9 mouse cellular contexts compared by ENCODE assay signal in genomic region chr7:29247314-29247700, GRCm38 (mm10). TPM values are rescaled to one million over a fixed set of nuclear protein-coding genes. Genes with fewer than 3 reads are reported as not detected.
DNase-seq lines count a peak whose midpoint lies in the region; ATAC-seq and TF ChIP-seq lines count a peak whose summit lies in the region.
"Had no signal": no experiment of that assay in that cellular context is flagged by ENCODE, and none has a peak within 500 bp of the region (broad histone marks: within the 10 kb centered on the region; RNA-seq: fewer than 3 reads in every experiment).

No protein-coding gene starts in this region.

- H3K4me1 ChIP-seq in ES-Bruce4 (ENCODE audit: control insufficient read depth, insufficient read depth, low read length): no peaks in the 10 kb centered on the region
- H3K4me1 ChIP-seq in forebrain, embryonic 14.5 days (ENCODE audit: control insufficient read depth, insufficient read depth, low read length): no peaks in the 10 kb centered on the region

- DNase-seq in c-Kit-positive CD71-positive TER-119-negative erythroid progenitor cells, embryonic 14.5 days (ENCODE audit: low read depth): peak; percentile 69
- peak; percentile 60 for DNase-seq in forebrain, embryonic 14.5 days (ENCODE audit: low spot score)
- peak; percentile 86 to 94 for DNase-seq in heart, postnatal 36 days
- DNase-seq in layer of hippocampus, adult 8-10 months (ENCODE audit: low spot score in 2 of 2): peak; percentile 53 to 69
- DNase-seq in lung, postnatal 14 days: peak; percentile 89
- peak; percentile 44 for DNase-seq in retina, adult 2 months (ENCODE audit: low read depth, low spot score)
- peak; percentile 96 for DNase-seq in thymus, postnatal 4 days

- peak overlapping the region; percentile 59 for H3K9ac ChIP-seq in ES-Bruce4 (ENCODE audit: low read depth, poor library complexity, severe bottlenecking)
- H3K9ac ChIP-seq in forebrain, embryonic 14.5 days (ENCODE audit: low read length): no peak overlapping the region

- 30% methylated on average over 16 of the region's 16 CpGs for WGBS in forebrain, embryonic 14.5 days

- no peak for TF ChIP-seq POLR2A in ES-Bruce4 (IDR thresholded peaks at IDR 0.05; ENCODE audit: insufficient read depth, low read length)

- no peaks in the 10 kb centered on the region for H3K9me3 ChIP-seq in ES-Bruce4 (replicated peaks; ENCODE audit: control insufficient read depth, insufficient read depth, low read length, poor library complexity, severe bottlenecking)
- no peaks in the 10 kb centered on the region for H3K9me3 ChIP-seq in forebrain, embryonic 14.5 days (replicated peaks; ENCODE audit: control insufficient read depth, low read length)

- TF ChIP-seq EP300 in ES-Bruce4 (IDR thresholded peaks at IDR 0.05; ENCODE audit: insufficient read depth, low read depth, low read length): 0 out of 2 replicates have a peak, but pooled peaks have one; percentile 47

- intact Hi-C loops in heart, postnatal 36 days (cut with DNase I): loop anchor here (1.0 to 5.0 kb wide), 2 partner anchors 50 to 120 kb away; partner anchors contain the start of gene Ryr1

- H3K4me3 ChIP-seq in ES-Bruce4 (ENCODE audit: low read depth, low read length): peak overlapping the region; percentile 44
- H3K4me3 ChIP-seq in forebrain, embryonic 14.5 days (ENCODE audit: low read depth, low read length): no peak overlapping the region

- H3K27me3 ChIP-seq in ES-Bruce4 (ENCODE audit: control insufficient read depth, insufficient read depth, low read length, poor library complexity, severe bottlenecking): no peaks in the 10 kb centered on the region
- H3K27me3 ChIP-seq in forebrain, embryonic 14.5 days (replicated peaks; ENCODE audit: control insufficient read depth, insufficient read depth, low read length): peaks cover 16% of the 10 kb centered on the region

- no peaks in the 10 kb centered on the region for H3K36me3 ChIP-seq in ES-Bruce4 (ENCODE audit: control insufficient read depth, insufficient read depth, low read length, poor library complexity, severe bottlenecking)
- H3K36me3 ChIP-seq in forebrain, embryonic 14.5 days (ENCODE audit: control insufficient read depth, insufficient read depth, low read length): peaks cover 12% of the 10 kb centered on the region

- peak; percentile 40 for ATAC-seq in forebrain, embryonic 14.5 days

- peak overlapping the region; percentile 26; the same call in 1 of the 2 replicates for H3K4me2 ChIP-seq in forebrain, embryonic 14.5 days (ENCODE audit: low read length)

- TF ChIP-seq CTCF in ES-Bruce4 (IDR thresholded peaks at IDR 0.05; ENCODE audit: low read depth, low read length): peak; percentile 92

- peak overlapping the region; percentile 59; the same call in 1 of the 2 replicates for H3K27ac ChIP-seq in ES-Bruce4 (ENCODE audit: insufficient read depth, low read length)
- H3K27ac ChIP-seq in forebrain, embryonic 14.5 days (ENCODE audit: low read depth, low read length): no peak overlapping the region

RNA-seq across cellular contexts. Expression of gene 2200002D01Rik, which starts 1.0 kb away (rescaled TPM):
- polyA plus RNA-seq in ES-Bruce4 (2011; ENCODE audit: insufficient read depth, insufficient read length, low read depth, missing spikeins): 33.6 and 34.1 TPM in 2 replicates
- polyA plus RNA-seq in forebrain, embryonic 14.5 days (2014; fragmentation: Nextera tagmentation; extraction: Ambion mirVana): 0.37 and 1.2 TPM in 2 replicates
- 1 to 10 TPM; 1.9 to 2.0 TPM for total RNA-seq in heart, postnatal 36 days (2021)
- 1 to 10 TPM in 1 of 4 experiments, under 1 TPM in 2, not detected in 1; 0.52 to 1.2 (median 0.92) TPM for total RNA-seq in layer of hippocampus, adult 8-10 months (2022)
- total RNA-seq: left cerebral cortex, adult 8-10 months had no signal

RNA-seq across cellular contexts. Expression of gene Yif1b, which starts 9.2 kb away (rescaled TPM):
- polyA plus RNA-seq in ES-Bruce4 (2011; ENCODE audit: insufficient read depth, insufficient read length, low read depth, missing spikeins): 50.9 and 55.2 TPM in 2 replicates
- 88.2 and 96.2 TPM in 2 replicates for polyA plus RNA-seq in forebrain, embryonic 14.5 days (2014; fragmentation: Nextera tagmentation; extraction: Ambion mirVana)
- total RNA-seq in heart, postnatal 36 days (2021): 10 to 100 TPM; 69.1 to 73.8 TPM
- total RNA-seq in layer of hippocampus, adult 8-10 months (2022): 10 to 100 TPM; 43.8 to 51.5 (median 49.0) TPM

RNA-seq across cellular contexts. Expression of gene Kcnk6, which starts 15.0 kb away (rescaled TPM):
- polyA plus RNA-seq in ES-Bruce4 (2011; ENCODE audit: insufficient read depth, insufficient read length, low read depth, missing spikeins): 7.0 and 7.1 TPM in 2 replicates
- 0.22 and 0.46 TPM in 2 replicates for polyA plus RNA-seq in forebrain, embryonic 14.5 days (2014; fragmentation: Nextera tagmentation; extraction: Ambion mirVana)
- total RNA-seq in heart, postnatal 36 days (2021): 1 to 10 TPM; 2.8 to 3.2 TPM
- total RNA-seq in layer of hippocampus, adult 8-10 months (2022): 1 to 10 TPM; 2.1 to 5.2 (median 3.2) TPM

RNA-seq across cellular contexts. Expression of gene Catsperg1, which starts 33.5 kb away (rescaled TPM):
- polyA plus RNA-seq in ES-Bruce4 (2011; ENCODE audit: insufficient read depth, insufficient read length, low read depth, missing spikeins): 27.3 and 31.3 TPM in 2 replicates
- polyA plus RNA-seq in forebrain, embryonic 14.5 days (2014; fragmentation: Nextera tagmentation; extraction: Ambion mirVana): 0.85 and 1.6 TPM in 2 replicates
- total RNA-seq in heart, postnatal 36 days (2021): under 1 TPM; 0.31 to 0.51 TPM
- 1 to 10 TPM; 1.5 to 3.1 (median 2.1) TPM for total RNA-seq in layer of hippocampus, adult 8-10 months (2022)

RNA-seq across cellular contexts. Expression of gene Spint2, which starts 34.4 kb away (rescaled TPM):
- 264 and 288 TPM in 2 replicates for polyA plus RNA-seq in ES-Bruce4 (2011; ENCODE audit: insufficient read depth, insufficient read length, low read depth, missing spikeins)
- polyA plus RNA-seq in forebrain, embryonic 14.5 days (2014; fragmentation: Nextera tagmentation; extraction: Ambion mirVana): 46.6 and 51.3 TPM in 2 replicates
- 10 to 100 TPM; 34.8 to 44.9 TPM for total RNA-seq in heart, postnatal 36 days (2021)
- total RNA-seq in layer of hippocampus, adult 8-10 months (2022): 10 to 100 TPM; 22.3 to 30.6 (median 25.9) TPM

Comparison
In these comparisons a context has a peak if more than half of its experiments do, and no peak if none do; other contexts are left out.
1. DNase-seq: peak in every context shown above with its lines; median percentile 96 in thymus, postnatal 4 days; 90 in heart, postnatal 36 days; 89 in lung, postnatal 14 days; 69 in c-Kit-positive CD71-positive TER-119-negative erythroid progenitor cells, embryonic 14.5 days; 61 in layer of hippocampus, adult 8-10 months; 60 in forebrain, embryonic 14.5 days; 44 in retina, adult 2 months.